ENCODE assay signal across 19 mouse cellular contexts in genomic region chr2:92381901-92382588, GRCm38 (mm10). TPM values are rescaled to one million over a fixed set of nuclear protein-coding genes. Genes with fewer than 3 reads are reported as not detected.
DNase-seq lines count a peak whose midpoint lies in the region; TF ChIP-seq lines count a peak whose summit lies in the region.
"Had no signal": no experiment of that assay in that cellular context is flagged by ENCODE, and none has a peak within 500 bp of the region (broad histone marks: within the 10 kb centered on the region; RNA-seq: fewer than 3 reads in every experiment).

Gene 1700029I15Rik, plus strand, starts transcription at chr2:92382538.

- no peak for TF ChIP-seq POLR2A in testis, adult 2 months (IDR thresholded peaks at IDR 0.05; ENCODE audit: control insufficient read depth, low read depth, low read length)

- no peak for DNase-seq in adrenal gland, postnatal 25 days
- no peak for DNase-seq in adrenal gland, adult 8-10 months
- no peak for DNase-seq in gastrocnemius, adult 2 months
- no peak for DNase-seq in gastrocnemius, adult 8-10 months (ENCODE audit: low spot score in 2 of 2)
- DNase-seq in testis, postnatal 10 days (ENCODE audit: low spot score) = no peak
- DNase-seq in ovary, postnatal 14 days (ENCODE audit: low spot score) = no peak
- DNase-seq in right cerebral cortex, adult 18-20 months = no peak
- DNase-seq: kidney, postnatal 36 days; left cerebral cortex, postnatal 4 days; lung, embryonic 14.5 days had no signal

- intact Hi-C loops in gastrocnemius, adult 2 months (cut with DNase I) = no loop called here

- H3K27ac ChIP-seq in gastrocnemius, adult 2 months = peak within 1 kb of the TSS; percentile 35; the same call in 1 of the 2 replicates
- H3K27ac ChIP-seq in testis, adult 2 months (ENCODE audit: control insufficient read depth, insufficient read depth, low read depth, low read length) = peak within 1 kb of the TSS; percentile 49
- H3K27ac ChIP-seq: forebrain, embryonic 13.5 days; heart, embryonic 10.5 days; hindbrain, embryonic 15.5 days; intestine, embryonic 15.5 days; left cerebral cortex, adult 2 months; limb, embryonic 15.5 days; liver, embryonic 14.5 days had no signal

- no peaks in the 10 kb centered on the region for H3K4me1 ChIP-seq in testis, adult 2 months (ENCODE audit: control insufficient read depth, insufficient read depth, low read length)
- H3K4me1 ChIP-seq: intestine, embryonic 15.5 days; limb, embryonic 15.5 days; midbrain, embryonic 12.5 days had no signal

- no peaks in the 10 kb centered on the region; the same call in 1 of the 2 replicates for H3K36me3 ChIP-seq in testis, adult 2 months (ENCODE audit: control insufficient read depth, insufficient read depth, low read length)

- H3K27me3 ChIP-seq in testis, adult 2 months (ENCODE audit: control insufficient read depth, insufficient read depth, low read length) = no peaks in the 10 kb centered on the region
- H3K27me3 ChIP-seq: forebrain, embryonic 13.5 days; hindbrain, embryonic 15.5 days; intestine, embryonic 15.5 days; limb, embryonic 15.5 days; midbrain, embryonic 12.5 days had no signal

- no peak within 1 kb of the TSS for H3K4me3 ChIP-seq in gastrocnemius, adult 2 months
- peak within 1 kb of the TSS; percentile 78 for H3K4me3 ChIP-seq in testis, adult 2 months (ENCODE audit: control insufficient read depth, low read depth, low read length)
- H3K4me3 ChIP-seq: forebrain, embryonic 13.5 days; heart, embryonic 10.5 days; hindbrain, embryonic 15.5 days; intestine, embryonic 15.5 days; left cerebral cortex, adult 2 months; limb, embryonic 15.5 days; midbrain, embryonic 12.5 days had no signal

- TF ChIP-seq CTCF in gastrocnemius, adult 2 months (IDR thresholded peaks at IDR 0.05) = no peak
- TF ChIP-seq CTCF in testis, adult 2 months (IDR thresholded peaks at IDR 0.05; ENCODE audit: control insufficient read depth, insufficient read depth, insufficient replicate concordance, low read depth, low read length) = no peak

RNA-seq across cellular contexts. Expression of gene 1700029I15Rik, which starts in this region (rescaled TPM):
- 18.7 and 19.1 TPM in 2 replicates for total RNA-seq in adrenal gland, postnatal 25 days (2021)
- 10 to 100 TPM in 2 of 4 experiments, 1 to 10 TPM in 2; 8.0 to 18.6 (median 10.3) TPM for total RNA-seq in adrenal gland, adult 8-10 months (2022)
- total RNA-seq in gastrocnemius, adult 2 months (2021) = 1 to 10 TPM in 1 of 2 experiments, under 1 TPM in 1; 0.69 to 1.1 TPM
- 1 to 10 TPM in 2 of 4 experiments, under 1 TPM in 2; 0.24 to 1.3 (median 1.0) TPM for total RNA-seq in gastrocnemius, adult 8-10 months (2022)
- 565 and 772 TPM in 2 replicates for polyA plus RNA-seq in testis, adult 2 months (2012; rRNA removed)
